Mouse (Mus musculus): Measurements from ENCODE around the gene Efcab6. TPM values are rescaled to one million over a fixed set of nuclear protein-coding genes. Genes with fewer than 3 reads are reported as not detected.

The Efcab6 gene
- polyA plus RNA-seq (2017; shearing (Covaris generic)): not detected

DNA sequence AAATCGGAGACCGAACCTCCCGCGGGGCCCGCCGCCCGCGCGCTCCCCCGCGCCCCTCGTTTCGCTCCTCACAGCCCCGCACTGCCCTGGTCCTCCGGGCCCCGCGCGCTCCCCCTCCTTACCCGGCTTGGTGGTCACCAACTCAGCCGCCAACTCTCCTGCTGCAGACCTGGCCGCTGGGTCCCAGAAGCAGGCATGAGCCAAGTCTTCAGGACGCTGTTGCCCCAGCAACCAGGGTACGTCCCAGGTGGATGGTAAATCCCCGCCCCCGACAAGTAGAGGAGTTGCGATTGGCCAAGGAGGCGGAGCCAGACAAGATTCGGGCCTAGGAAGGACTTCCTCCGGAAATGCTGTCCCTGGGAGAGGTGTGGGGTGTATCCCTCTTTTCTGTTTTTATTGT lies at the start of gene Efcab6:
TSS of gene Efcab6 (minus strand) at position 240 of the 400 bp plus-strand sequence.

DNA sequence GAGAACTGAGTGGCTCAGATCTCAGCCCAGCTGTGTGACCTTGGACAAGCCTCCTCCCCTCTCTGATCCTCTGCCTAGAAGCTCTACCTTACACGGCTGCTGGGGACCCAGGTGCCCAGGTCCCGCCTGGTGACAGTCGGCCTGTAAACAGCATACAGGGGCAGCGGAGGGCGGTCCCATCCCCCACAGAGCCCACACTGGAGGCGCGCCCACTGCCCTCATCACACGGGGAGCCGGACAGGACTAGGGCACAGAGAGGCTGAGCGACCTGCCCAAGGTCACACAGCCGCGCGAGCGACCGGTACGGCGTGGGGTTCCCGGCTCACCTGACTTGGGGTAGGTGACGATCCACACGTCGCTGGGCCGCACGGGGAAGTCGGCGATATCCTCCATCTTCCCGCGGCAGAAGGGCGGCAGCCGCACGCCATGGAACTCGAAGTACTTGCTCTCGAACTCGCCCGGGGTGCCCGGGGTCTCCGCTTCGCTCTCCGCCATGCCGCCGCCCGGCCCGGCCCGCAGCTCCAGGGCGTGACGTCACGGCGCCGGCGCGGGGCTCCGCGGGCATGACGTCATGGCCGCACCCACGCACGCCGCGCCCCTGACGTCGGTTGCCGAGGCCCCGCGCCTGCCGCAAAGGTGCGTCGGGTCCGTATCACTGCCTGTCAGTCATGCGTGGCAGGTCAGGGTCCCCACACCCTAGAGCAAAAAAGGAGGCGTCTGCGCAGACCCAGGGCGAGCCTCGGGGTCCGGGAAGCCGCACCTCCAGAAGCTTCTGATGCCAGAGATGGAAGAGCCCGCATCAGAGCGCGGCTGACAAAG lies 40.1 kb upstream of the Efcab6 start, which contains the start of gene Sult4a1:
TSS of gene Sult4a1 (minus strand) at position 650 of the 819 bp plus-strand sequence.

Other genes starting within 250 kb of the Efcab6 start
- 0.15 TPM for gene Sult4a1, start 40.4 kb upstream of the Efcab6 start, polyA plus RNA-seq (2017; shearing (Covaris generic))
- gene Pnpla5, start 57.8 kb upstream of the Efcab6 start, polyA plus RNA-seq (2017; shearing (Covaris generic)): not detected
- gene Pnpla3, start 102.5 kb upstream of the Efcab6 start, polyA plus RNA-seq (2017; shearing (Covaris generic)): 1.1 TPM
- 121 TPM for gene Samm50, start 126.9 kb upstream of the Efcab6 start, polyA plus RNA-seq (2017; shearing (Covaris generic))
- 0.71 TPM for gene Parvb, start 166.7 kb upstream of the Efcab6 start, polyA plus RNA-seq (2017; shearing (Covaris generic))